Mouse (Mus musculus) forebrain, embryonic 11.5 days (tissue): ENCODE measurements at regions not wholly inside any gene's neighbourhood (a gene's known extent, or its start where the extent isn't known, plus 50 kb on each side); places are given as distances from the start of the nearest gene placed in this dataset.

Source experiments
- ATAC-seq: fragments of 200-750 bp; cut with Nextera tagmentation; replicated peaks from 2 replicates; pipeline ENCODE4 v1.8.0; 2017; ENCODE audit warnings: moderate TSS enrichment; ENCODE audit not compliant: low FRiP score
- DNase-seq: peaks from one replicate; pipeline ENCODE4 v3.0.0-alpha.2; 2017; ENCODE audit warnings: low spot score
- H3K27ac ChIP-seq: fragments of 300-500 bp; sonication (generic); 2 replicates; pipeline ENCODE4 v1.5.1; 2014; ENCODE audit warnings: low read depth, low read length
- H3K27me3 ChIP-seq: fragments of 300-500 bp; sonication (generic); 2 replicates; pipeline ENCODE4 v1.6.1; 2014; ENCODE audit warnings: mild to moderate bottlenecking, low read length, mixed read lengths; ENCODE audit not compliant: control insufficient read depth, insufficient read depth
- H3K36me3 ChIP-seq: fragments of 300-500 bp; sonication (generic); 2 replicates; pipeline ENCODE4 v1.6.1; 2014; ENCODE audit warnings: mild to moderate bottlenecking, low read length, moderate library complexity, mixed read lengths; ENCODE audit not compliant: control insufficient read depth, insufficient read depth
- H3K4me1 ChIP-seq: fragments of 300-500 bp; sonication (generic); replicated peaks from 2 replicates; pipeline ENCODE4 v1.6.1; 2014; ENCODE audit warnings: low read length, mixed read lengths; ENCODE audit not compliant: control insufficient read depth, insufficient read depth
- H3K4me2 ChIP-seq: fragments of 300-500 bp; sonication (generic); 2 replicates; pipeline ENCODE4 v1.6.1; 2014; ENCODE audit warnings: low read depth, mild to moderate bottlenecking, low read length, moderate library complexity, mixed read lengths; ENCODE audit not compliant: severe bottlenecking
- H3K4me3 ChIP-seq: fragments of 300-500 bp; sonication (generic); 2 replicates; pipeline ENCODE4 v1.5.1; 2014; ENCODE audit warnings: low read depth, low read length
- H3K9ac ChIP-seq: fragments of 300-500 bp; sonication (generic); 2 replicates; pipeline ENCODE4 v1.6.1; 2014; ENCODE audit warnings: low read length
- H3K9me3 ChIP-seq: fragments of 300-500 bp; sonication (generic); 2 replicates; pipeline ENCODE4 v1.6.1; 2016; ENCODE audit warnings: low read length, mixed read lengths; ENCODE audit not compliant: control insufficient read depth
- WGBS: fragments of 180-500 bp; shearing (Covaris S2); extraction: QIAGEN DNeasy Blood & Tissue Kit; methylation state at CpG from one replicate; pipeline ENCODE4 v1.1.7; 2014; 5-methylcytosine and 5-hydroxymethylcytosine counted together

- H3K4me3 ChIP-seq, result no peak overlapping the region
- no peaks in the 10 kb centered on the region for H3K36me3 ChIP-seq
- H3K27me3 ChIP-seq, result no peaks in the 10 kb centered on the region
- no peaks in the 10 kb centered on the region for H3K4me1 ChIP-seq
- H3K4me2 ChIP-seq, result no peak overlapping the region
- no peak overlapping the region for H3K9ac ChIP-seq
- no peaks in the 10 kb centered on the region for H3K9me3 ChIP-seq
- no peak overlapping the region for H3K27ac ChIP-seq
- ATAC-seq (no peak), DNase-seq (no peak)
- WGBS, result 45% methylated on average over 14 of the region's 14 CpGs
Observed at GRCm38 (mm10) chr17:10037799-10038445, 281.7 kb downstream of the Qk start.

GRCm38 (mm10) chr17:10033510-10033909, 286.1 kb downstream of the Qk start:
- Histone ChIP-seq H3K4me1 (no peaks in the 10 kb centered on the region), H3K4me2 (no peak overlapping the region), H3K4me3 (no peak overlapping the region), H3K9me3 (no peaks in the 10 kb centered on the region), H3K27me3 (no peaks in the 10 kb centered on the region), H3K9ac (no peak overlapping the region), H3K36me3 (no peaks in the 10 kb centered on the region), H3K27ac (no peak overlapping the region)
- 68% methylated on average over 4 of the region's 4 CpGs for WGBS
- no peak for DNase-seq
- ATAC-seq, result no peak

GRCm38 (mm10) chr17:10031033-10031432, 288.6 kb downstream of the Qk start:
- Histone ChIP-seq H3K4me1 (no peaks in the 10 kb centered on the region), H3K4me3 (no peak overlapping the region)

GRCm38 (mm10) chr17:10026770-10027169, 292.9 kb downstream of the Qk start:
- Histone ChIP-seq H3K4me3 (no peak overlapping the region), H3K27me3 (no peaks in the 10 kb centered on the region), H3K4me2 (no peak overlapping the region), H3K9me3 (no peaks in the 10 kb centered on the region), H3K36me3 (no peaks in the 10 kb centered on the region), H3K9ac (no peak overlapping the region), H3K27ac (no peak overlapping the region), H3K4me1 (no peaks in the 10 kb centered on the region)
- ATAC-seq, result no peak
- no peak for DNase-seq

More at GRCm38 (mm10) chr17:10031033-10031432, 288.6 kb downstream of the Qk start:
- no peaks in the 10 kb centered on the region for H3K36me3 ChIP-seq
- no peak overlapping the region for H3K27ac ChIP-seq
- no peak overlapping the region for H3K9ac ChIP-seq
- H3K9me3 ChIP-seq, result no peaks in the 10 kb centered on the region
- 81% methylated on average over 3 of the region's 3 CpGs for WGBS
- ATAC-seq (no peak), DNase-seq (no peak)
- no peaks in the 10 kb centered on the region for H3K27me3 ChIP-seq
- no peak overlapping the region for H3K4me2 ChIP-seq

GRCm38 (mm10) chr17:10025212-10025611, 294.4 kb downstream of the Qk start:
- Histone ChIP-seq H3K27me3 (no peaks in the 10 kb centered on the region), H3K4me2 (no peak overlapping the region), H3K4me1 (no peaks in the 10 kb centered on the region), H3K27ac (no peak overlapping the region), H3K9me3 (no peaks in the 10 kb centered on the region), H3K36me3 (no peaks in the 10 kb centered on the region), H3K9ac (no peak overlapping the region), H3K4me3 (no peak overlapping the region)
- 77% methylated on average over 5 of the region's 5 CpGs for WGBS
- DNase-seq, result no peak
- ATAC-seq, result no peak

- Histone ChIP-seq H3K9ac (no peak overlapping the region), H3K4me1 (no peaks in the 10 kb centered on the region), H3K27me3 (no peaks in the 10 kb centered on the region), H3K9me3 (no peaks in the 10 kb centered on the region), H3K4me2 (no peak overlapping the region), H3K4me3 (no peak overlapping the region), H3K27ac (no peak overlapping the region), H3K36me3 (no peaks in the 10 kb centered on the region)
- DNase-seq, result no peak
- no peak for ATAC-seq
Observed at GRCm38 (mm10) chr17:10024323-10024722, 295.3 kb downstream of the Qk start.

- Histone ChIP-seq H3K4me1 (no peaks in the 10 kb centered on the region), H3K9ac (no peak overlapping the region), H3K9me3 (no peaks in the 10 kb centered on the region), H3K27ac (no peak overlapping the region), H3K4me3 (no peak overlapping the region), H3K27me3 (no peaks in the 10 kb centered on the region), H3K36me3 (no peaks in the 10 kb centered on the region), H3K4me2 (no peak overlapping the region)
- WGBS, result 72% methylated on average over 3 of the region's 3 CpGs
- ATAC-seq (no peak), DNase-seq (no peak)
Observed at GRCm38 (mm10) chr17:10012161-10012560, 307.5 kb downstream of the Qk start.

GRCm38 (mm10) chr17:10011728-10012127, 307.9 kb downstream of the Qk start:
- no peak for DNase-seq
- no peaks in the 10 kb centered on the region for H3K27me3 ChIP-seq
- H3K36me3 ChIP-seq, result no peaks in the 10 kb centered on the region
- no peak overlapping the region for H3K9ac ChIP-seq
- no peak overlapping the region for H3K27ac ChIP-seq
- 81% methylated on average over 8 of the region's 8 CpGs for WGBS
- H3K4me3 ChIP-seq, result no peak overlapping the region
- H3K4me2 ChIP-seq, result no peak overlapping the region
- H3K4me1 ChIP-seq, result no peaks in the 10 kb centered on the region
- no peak for ATAC-seq
- no peaks in the 10 kb centered on the region for H3K9me3 ChIP-seq

GRCm38 (mm10) chr17:10001071-10001591, 318.5 kb downstream of the Qk start:
- DNase-seq, result no peak
- Histone ChIP-seq H3K4me3 (no peak overlapping the region), H3K36me3 (no peaks in the 10 kb centered on the region), H3K4me1 (no peaks in the 10 kb centered on the region), H3K27ac (no peak overlapping the region), H3K27me3 (no peaks in the 10 kb centered on the region), H3K9me3 (no peaks in the 10 kb centered on the region), H3K4me2 (no peak overlapping the region), H3K9ac (no peak overlapping the region)
- no peak for ATAC-seq
- 82% methylated on average over 7 of the region's 7 CpGs for WGBS
